Mouse (Mus musculus) layer of hippocampus, postnatal 14 days (tissue): ENCODE results near the gene Dixdc1. TPM values are rescaled to one million over a fixed set of nuclear protein-coding genes. Genes with fewer than 3 reads are reported as not detected.
A peak's percentile ranks its signal among the peaks of the same experiment; 100 is the strongest.

Experiments used
- DNase-seq, 2 experiments: peaks; one replicate each; pipeline ENCODE4 v3.0.0; 2021 to 2022; ENCODE audit warnings: low spot score in 2 of 2, mixed read lengths in 1 of 2
- total RNA-seq, 2 experiments: library from RNA; stranded (reverse); gene quantifications; 2 replicates each; pipeline ENCODE4 v1.2.3; 2021

Gene Dixdc1
- total RNA-seq, 2 experiments from 2014 or later = 75.2 to 79.8 TPM

DNA sequence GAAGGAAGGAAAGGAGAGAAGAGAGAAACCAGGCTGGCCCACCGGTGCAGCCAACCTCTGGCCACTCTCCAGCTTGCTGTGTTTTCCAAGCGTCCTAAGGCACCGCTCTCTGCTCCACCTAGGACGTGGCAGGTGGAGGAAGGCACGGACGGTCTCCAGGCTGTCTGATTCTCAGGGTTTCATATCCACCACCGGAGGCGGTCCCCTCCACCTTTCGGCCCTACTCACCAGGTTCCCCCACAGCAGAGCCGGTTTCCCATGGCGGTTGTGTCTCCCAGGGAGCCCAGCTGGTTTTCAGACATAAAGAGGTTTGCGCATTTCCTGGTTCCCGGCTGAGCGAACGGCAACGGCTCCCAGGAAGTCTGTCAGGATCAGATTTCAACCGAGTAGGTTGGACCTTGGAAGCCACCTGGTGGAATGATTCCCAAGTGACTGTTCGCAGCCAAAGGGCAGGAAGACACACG is 6.9 kb upstream of the Dixdc1 start, which contains the start of gene 2310030G06Rik:
Gene 2310030G06Rik (minus strand): TSS at position 323 of the 464 bp plus-strand sequence.
- DNase-seq = no peak

DNA sequence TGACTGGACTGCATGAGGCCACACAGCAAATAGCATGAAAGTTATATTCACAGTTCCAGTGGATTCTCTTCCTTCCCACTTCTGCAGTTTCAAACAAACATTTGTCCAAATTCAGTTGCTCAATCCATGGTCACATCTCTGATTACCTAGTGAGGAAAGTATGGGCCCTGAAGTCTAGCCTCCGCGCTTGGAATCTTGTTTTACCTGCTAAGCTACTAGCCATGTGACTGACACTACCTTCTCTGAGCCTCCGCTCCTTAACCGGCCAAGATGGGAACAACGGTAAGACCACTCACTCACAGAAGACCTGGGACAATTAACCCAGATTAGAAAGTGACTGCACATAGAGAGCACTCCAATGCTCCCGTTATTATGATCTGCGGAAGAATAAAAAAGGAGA is 6.5 kb upstream of the Dixdc1 start:
- no peak for DNase-seq

DNA sequence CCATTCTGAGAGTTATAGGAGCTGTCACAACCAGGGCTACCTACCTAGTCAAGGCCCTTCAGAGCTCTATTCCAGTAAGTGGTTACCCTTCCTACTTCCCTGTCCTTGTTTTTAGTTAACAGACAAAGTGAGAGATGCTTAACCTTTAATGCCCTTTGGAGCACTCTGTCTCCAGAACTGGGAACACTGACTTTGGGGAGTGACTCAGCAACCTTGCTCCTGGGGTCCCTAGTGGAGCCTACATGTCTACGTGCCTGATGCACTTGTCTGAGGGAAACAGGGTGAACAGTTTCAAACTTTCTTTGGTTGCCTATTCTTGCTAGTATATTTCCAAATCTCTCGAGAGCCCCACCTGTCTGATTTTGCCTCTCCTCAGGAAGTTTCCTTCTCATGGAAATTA is 3.4 kb upstream of the Dixdc1 start:
- no peak for DNase-seq

DNA sequence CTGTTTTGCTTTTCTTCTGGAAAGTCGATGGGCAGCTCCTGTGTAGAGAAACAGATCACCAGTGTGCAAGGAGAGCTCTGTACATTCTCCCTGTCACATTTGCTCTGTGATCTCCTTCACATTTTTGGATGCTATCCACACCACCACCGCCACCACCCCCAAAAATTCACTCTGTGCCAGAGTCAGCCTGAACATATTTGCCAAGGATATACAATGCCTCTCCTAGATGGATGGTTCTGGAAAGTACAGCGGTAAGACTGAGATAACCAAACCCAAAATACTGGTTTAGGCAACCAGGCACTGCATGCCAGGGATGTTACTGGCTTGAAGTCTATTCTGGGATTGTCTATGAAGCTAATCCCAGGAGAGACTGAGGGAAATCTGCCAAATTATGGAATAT is 2.9 kb upstream of the Dixdc1 start:
- DNase-seq = no peak

DNA sequence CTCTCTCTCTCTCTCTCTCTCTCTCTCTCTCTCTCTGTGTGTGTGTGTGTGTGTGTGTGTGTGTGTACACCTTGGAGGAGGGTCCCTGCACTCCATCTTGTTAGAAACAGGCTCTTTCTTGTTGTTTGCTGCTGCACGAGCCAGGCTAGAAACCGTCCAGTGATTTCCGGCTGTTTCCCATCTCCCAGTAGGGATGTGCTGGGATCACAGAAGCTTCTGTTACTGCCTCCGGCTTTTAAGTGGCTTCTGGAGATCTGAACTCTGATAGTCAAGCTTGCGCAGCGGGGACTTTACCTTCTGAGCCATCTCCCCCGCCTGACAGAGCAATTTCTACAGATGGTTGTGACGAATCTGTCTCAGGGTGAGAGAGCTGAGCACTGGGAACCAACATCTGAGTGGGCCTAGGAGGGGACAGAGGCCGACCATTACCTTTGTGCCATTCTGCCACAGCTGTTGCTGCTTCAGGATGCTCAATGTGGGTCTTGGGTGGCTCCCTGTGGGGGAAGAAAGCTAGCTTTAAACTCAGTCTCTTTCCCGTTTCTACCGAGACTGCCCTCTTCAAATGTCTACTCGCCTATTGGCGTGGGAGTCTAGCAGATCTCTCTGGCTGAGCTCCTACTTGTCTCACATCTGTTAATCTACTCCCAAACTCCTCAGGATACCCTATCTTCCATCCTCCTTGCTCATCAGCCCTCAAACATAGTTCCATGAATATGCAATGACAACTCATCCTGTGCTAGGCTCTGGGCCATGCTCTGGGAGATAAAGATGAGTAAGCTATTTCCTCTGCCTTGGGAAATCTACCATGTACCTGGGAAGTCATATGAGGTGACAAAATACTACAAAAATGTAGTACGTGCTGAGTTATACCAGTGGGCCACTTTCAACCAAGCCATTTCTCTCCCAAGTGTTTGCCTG is 1.8 kb upstream of the Dixdc1 start:
- DNase-seq = no peak

DNA sequence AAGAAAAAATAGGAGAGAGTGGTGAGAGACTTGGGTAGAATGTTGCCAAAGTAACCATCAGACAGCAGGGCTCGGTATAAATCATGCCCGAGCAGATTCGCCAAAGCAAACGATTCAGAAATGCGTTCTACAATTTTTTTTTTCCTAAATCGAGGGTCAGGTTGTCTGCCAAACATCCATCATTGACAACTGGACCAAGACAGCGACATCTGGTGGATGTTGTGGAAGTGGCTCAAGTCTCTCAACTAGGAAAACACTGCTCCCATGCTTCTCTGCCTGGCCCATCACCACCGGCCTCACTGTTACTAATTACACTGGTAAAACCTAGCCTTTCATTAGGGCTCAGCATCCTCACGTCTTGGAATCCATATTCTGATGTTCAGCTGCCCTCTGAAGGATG is 4.3 kb downstream of the Dixdc1 start:
- DNase-seq = peak in 1 of 2 experiments; percentile 71

DNA sequence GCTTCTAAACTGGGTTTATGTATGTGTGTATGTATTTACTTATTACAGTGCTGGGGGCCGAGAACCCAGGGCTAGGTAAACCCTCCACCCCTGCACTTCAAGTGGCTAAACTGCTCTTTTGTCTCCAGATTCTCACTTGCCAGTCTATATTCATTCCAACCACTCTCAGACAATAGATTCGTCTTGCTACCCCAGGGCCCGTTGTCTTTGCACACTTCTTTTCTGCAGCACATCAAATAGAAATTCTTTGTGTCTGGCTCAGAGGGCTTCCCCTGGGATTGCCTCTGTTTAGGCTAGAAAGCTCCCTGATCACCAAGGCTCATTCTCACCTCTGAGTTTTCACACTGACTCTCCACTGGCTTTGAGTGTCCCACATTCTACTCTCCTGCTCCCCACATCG is 6.8 kb downstream of the Dixdc1 start:
- DNase-seq = no peak

DNA sequence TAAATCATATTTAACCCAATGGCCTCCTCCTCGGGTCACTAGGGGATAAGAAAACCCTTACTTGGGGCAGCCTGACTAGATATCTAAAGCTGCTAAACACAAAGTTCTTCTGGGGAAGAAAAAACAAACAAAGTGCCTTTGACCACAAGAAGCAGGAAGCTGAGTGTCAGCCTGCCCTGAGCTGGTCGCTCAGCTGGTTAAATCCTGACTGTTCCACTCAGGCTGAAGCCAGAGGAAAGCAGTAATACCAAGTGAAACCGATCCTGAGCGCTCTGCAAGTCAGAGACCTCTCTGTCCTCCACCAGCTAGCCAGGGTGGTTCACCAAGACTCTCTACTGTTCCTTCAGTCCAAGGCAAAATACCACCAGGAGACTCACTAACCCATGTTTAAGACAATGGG is 9.7 kb downstream of the Dixdc1 start:
- no peak for DNase-seq

DNA sequence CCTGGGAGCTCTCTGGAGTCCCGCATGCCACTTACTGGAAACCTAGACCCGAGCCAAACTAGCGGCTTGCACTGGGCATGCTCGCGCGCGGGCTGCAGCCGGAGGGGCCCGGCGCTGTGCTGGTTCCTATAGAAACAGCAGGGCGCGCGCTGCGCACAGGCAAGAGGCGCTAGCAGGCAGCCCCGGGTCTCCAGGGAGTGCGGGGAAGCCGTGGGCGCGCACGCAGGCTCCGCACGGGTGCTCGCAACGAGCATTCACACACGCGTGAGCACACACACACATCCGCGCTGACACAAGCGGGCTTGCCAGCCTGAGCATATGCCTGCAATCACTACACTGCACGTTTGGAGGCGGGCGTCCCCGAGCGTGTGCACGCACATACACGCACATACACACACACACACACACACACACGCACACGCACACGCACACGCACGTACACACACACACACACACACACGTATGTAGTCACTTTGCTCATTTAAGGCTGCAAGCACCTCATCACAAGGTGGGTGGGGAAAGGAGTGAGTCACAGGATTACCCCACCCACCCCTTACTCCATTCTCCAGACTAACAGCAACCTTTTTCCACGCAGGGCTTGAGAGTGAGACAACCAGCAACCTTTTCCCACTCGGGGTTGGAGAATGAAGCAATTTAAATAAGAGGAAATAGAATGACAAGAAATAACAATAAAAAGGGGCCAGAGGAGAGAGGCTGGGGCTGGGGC is 11.2 kb downstream of the Dixdc1 start:
- DNase-seq = peak; percentile 78 to 91

DNA sequence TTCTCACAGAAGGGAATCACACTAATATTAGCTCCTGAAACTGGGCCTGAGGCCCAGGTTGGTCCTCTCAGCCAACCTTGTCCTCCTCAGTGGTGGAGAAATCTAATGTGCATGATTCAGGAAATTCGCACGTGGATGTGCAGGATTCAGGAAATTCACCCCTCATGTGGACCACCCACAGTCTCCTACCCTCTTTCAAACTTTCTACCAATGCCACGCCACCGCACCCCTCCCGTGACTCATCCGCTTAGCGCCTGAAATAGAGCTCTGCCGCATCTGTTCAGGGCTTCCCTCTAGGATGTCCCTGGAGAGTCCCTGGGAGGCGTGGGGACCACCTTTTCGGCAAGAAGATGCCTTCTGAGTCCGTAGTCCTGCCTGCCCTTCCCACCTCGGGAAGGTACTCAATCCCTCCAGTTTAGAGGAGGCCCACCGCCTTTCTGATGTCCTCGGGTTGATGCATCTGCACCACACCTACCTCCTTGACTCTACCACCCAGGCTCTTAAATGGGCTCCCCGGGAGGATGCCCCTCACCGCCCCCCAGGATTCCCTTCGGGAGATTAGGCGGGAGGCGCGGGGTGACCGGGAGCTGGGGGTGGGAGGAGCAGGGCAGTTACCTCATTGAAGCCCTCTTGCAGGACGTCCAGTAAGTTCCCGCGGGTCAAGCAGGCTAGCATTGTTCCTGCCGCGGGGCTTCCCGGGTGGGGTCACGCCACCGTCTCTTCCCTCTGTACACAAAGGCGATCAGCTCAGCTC is 12.0 kb downstream of the Dixdc1 start:
- peak in 1 of 2 experiments; percentile 22 for DNase-seq

DNA sequence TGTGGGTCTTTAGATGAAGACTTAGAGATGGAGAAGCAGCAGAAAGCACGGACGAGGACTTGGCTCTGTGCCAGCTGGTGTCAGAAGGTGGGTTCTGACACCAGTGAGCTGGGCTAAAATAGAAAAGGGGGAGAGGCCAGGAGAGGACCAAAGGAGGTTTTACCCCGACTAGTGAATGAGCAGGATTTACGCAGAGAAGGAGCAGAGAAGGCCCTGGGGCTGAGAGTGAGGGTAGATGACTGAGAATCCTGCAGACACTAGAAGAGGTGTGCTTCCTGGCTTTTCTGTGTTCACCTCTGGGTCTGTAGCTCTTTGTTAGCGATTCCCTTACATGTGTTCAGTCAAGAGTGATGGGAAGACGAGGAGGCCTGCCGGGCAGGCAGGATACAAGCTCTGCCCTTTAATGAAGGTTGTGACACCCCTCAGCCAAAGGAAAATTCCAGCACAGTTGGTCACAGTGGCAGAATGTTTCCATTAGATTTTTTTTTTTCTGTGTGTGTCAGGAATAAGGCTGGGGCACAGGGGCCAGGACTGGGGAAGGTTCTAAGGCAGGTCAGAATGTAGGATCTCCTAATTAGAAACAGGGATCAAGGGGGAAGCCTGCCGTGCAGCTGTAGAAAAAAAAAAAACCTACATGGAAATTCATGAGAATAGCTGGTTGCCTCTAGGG is 13.3 kb downstream of the Dixdc1 start:
- DNase-seq = no peak

DNA sequence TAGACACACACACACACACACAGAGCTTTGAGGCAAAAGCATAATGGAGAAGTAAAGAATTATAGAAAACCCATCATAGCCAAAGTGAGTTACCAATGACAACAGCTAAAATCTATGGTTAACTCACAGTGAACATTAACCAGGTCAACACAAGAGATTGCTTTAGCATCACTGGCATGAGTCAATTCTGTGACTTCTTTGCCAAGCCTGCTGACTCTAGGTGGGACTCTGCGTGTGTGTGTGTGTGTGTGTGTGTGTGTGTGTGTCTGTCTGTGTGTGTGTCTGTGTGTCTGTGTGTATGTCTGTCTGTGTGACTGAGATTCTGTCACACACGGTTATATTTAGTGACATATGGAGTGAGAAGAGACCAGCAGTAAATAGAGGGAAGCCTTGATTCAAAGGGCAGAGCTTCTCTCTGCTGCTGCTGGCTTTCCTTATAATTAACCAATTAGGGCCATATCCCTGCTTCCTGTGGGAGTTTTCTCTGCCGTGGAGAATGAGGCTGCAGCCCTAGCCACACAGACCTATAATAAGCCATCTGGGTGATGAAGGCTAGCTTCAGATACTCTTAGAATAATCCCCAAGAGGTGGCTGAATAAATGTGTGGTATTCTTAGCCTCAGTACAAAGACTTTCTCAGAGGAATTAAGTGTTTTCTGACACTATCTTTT is 14.5 kb downstream of the Dixdc1 start:
- DNase-seq = no peak

DNA sequence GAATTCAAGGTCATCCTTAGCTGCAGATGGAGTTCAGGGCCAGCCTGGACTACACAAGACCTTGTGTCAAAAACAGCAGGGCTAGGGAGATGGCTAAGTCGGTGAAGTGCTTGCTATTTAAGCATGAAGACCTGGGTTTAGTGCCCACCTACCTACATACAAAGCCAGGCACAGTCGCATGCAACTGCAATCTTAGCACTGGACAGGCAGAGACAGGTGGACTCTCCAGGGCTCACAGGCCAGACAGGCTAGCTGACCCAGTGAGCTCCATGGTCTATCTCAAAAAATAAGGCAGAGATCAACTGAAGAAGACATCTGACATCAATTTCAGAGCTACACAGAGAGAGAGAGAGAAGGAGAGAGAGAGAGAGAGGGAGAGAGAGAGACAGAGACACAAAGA is 15.2 kb downstream of the Dixdc1 start:
- no peak for DNase-seq

DNA sequence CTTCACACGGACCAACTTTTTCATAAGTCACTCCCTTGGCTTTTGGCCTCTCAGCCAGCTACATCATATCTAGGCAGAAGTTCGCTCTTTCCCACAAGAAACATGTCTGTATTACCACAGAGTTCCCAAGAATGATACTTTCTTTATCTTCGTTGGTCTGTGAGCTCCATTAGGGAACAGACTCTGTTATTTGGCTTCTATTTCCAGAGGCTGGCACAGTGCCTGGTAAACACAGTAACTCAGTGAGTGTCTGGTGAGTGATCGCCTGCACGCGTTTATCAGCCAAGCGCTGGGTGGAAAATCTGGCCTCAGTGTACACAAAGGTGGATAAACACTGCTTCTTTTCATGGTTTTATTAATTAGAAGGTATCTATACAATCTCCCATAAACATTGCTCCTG is 15.9 kb downstream of the Dixdc1 start:
- DNase-seq = peak; percentile 77 to 90

DNA sequence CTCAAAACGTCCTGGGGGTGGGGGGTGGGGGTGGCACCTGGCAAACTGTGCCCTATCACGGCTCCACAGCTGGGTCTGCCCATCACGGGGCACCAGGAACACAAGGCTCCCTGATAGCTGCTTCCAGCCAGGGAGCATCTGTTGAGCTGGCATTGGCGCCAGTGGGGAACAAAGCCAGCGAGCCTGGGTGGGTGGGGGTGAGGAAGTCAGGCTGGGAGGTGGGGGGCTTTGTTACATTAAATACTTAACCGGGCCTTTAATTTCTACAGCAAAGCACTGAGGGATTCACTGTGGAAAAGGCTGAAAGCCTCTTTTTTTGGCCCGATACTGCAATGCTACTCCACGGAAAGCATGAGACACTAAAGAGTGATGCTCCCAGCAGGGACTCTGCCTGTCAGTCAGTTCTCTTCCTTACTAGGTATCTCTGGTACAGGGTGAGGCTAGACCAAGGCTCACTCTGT is 16.8 kb downstream of the Dixdc1 start:
- peak in 1 of 2 experiments; percentile 59 for DNase-seq

DNA sequence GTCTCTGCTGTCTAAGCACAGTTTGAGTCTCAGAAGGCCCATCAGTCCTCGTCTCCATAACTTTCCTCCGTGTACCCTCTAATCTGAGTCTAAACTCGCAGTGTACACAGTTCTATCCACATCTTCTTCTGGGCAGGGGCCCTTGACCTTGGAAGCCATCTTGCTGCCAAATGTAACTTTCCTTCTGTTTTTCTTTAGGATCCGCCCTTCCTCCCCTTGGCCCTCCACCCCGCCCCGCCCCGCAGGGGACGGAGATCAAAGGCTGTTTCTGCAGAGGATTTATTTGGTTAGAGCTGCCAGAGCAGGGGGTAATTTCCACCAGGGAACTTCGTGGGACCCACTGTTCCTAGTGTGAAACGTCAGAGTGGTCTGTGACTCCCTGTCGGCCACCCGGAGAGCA is 18.3 kb downstream of the Dixdc1 start:
- no peak for DNase-seq

DNA sequence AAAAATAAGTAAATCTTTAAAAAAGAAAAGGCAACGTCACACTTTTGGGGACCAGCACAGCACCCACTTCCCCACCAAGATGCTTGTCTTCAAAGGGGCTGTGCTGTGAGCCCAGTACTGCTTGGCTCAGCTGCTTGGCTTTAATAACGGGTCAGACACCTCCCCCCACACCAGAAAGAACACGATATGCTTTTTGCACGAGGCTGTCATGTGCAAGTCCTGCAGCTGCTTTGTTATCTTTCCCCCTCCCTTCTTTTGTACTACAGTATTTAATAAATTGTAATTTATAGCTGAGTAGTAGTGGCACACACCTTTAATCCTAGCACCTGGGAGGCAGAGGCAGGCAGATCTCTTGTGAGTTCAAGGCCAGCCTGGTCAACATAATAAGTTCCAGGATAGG is 20.4 kb downstream of the Dixdc1 start:
- no peak for DNase-seq

DNA sequence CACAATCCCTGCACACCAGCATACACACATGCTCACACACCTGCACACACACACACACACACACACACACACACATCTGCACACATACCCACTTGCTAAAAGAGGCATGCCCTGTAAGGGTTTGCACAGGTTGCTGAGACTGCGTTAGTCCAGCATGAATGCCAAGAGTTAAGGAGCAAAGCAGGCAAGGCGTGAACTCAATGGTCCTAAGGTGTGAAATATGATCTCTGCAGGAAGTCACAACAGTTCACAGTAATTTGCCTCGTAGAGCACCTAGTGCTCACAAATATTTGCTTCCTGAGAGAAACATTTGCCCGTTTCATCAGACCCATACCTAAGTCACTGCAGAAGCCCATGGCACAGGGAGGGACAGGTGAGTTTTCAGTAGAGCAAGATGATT is 25.1 kb downstream of the Dixdc1 start:
- DNase-seq = no peak

DNA sequence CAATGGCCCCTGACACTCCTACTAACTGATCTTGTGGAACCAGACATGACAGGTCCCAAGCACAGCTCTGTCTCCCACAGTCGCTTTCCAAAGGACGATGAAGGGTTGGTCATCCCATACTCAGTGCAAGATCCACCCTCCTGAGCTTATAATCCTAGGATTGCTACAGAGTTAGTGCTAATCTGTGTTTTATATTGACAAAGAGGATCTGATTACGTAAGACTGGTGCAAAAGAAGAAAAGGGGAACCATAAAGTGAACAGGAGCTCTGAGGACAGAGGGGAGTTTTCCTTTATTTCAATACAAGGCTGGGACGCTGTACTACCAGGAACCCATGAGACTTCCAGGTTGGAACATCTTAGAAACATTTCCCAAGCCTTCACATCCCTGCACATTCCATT is 28.0 kb downstream of the Dixdc1 start:
- DNase-seq = no peak

DNA sequence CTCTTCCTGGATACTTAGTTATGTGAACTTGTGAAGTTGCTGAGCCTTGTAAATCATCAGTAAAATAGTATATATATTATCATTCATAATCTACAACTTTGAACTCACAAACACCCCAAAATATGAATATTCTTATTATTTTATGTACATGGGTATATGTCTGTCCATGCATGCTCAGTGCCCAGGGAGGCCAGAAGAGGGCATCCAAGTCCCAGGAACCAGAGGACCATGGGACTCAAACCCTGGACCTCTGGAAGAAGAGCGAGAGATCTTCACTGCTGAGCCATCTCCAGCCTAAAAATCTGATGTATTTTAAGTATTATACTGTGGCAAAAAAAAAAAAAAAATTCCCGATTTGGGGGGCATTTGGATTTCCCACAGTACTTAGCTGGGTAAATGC is 30.2 kb downstream of the Dixdc1 start:
- DNase-seq = no peak
